Mouse (Mus musculus) embryo, embryonic 11.5 days (tissue): Measurements from ENCODE around the gene Mgat4b.

Experiments used
- DNase-seq: peaks from one replicate; pipeline ENCODE4 v3.0.0-alpha.2; 2012; ENCODE audit warnings: low read depth, low spot score

Mgat4b gene

DNA sequence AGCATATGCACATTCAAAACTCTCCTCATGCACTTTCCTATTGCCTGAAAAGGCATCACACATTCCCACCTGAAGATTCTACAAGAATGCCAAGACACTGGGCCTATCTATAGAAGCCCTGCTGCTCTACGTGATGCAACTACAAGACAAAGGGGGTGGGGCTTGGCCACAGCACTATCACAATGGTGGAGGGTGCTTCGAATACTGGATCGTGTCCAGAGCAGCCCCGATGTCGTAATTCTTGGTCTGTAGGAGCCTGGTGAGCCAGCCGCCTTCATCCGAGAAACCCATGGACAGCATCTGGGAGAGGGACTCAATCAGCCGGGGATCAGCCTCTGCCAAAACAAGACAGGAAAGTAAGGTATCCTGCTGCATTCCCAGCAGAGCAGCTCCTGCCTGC lies 10.1 kb upstream of the Mgat4b start:
- DNase-seq, result no peak

DNA sequence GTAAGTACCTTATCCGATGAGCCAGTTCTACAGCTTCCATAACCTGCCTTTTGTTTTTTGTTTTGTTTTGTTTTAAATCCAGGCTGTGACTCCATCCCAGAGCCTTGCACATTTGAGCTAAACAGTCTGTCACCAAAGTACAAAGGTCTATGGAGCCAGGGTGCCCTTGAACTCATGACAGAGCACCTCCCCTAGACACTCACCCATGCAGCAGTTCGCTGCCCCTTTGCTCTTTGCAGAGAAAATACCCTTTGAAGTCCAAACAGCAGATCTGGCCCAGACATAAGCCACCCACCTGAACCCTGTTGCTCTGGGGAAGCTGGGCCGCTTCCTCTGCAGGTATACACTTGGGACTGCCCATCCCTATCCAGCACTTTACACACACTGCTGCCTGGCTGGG lies 9.1 kb upstream of the Mgat4b start:
- no peak for DNase-seq

DNA sequence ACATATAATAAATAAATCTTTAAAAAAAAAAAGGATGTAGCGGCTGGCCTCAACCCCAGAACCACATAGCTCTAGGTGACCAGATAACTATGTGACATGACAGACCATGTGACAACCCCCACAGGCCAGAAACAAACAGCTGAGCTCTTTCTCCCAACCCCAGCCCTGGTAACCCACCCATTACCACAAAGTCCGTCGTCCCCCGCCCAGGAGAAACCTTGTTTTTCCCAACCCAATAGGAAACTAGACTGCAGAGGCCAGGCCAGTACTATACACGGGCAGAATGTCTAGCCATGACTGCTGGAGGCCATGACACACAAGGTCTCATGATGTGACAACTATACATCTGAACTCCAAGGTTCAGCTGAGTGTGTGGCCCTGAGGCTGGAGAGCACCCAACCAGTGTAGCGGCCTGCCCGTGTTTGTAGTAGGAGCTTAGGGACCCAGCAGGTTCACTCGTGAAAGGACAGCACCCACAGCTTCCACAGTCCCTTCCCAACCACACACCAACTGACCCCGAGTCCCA lies 7.3 kb upstream of the Mgat4b start:
- DNase-seq, result no peak

DNA sequence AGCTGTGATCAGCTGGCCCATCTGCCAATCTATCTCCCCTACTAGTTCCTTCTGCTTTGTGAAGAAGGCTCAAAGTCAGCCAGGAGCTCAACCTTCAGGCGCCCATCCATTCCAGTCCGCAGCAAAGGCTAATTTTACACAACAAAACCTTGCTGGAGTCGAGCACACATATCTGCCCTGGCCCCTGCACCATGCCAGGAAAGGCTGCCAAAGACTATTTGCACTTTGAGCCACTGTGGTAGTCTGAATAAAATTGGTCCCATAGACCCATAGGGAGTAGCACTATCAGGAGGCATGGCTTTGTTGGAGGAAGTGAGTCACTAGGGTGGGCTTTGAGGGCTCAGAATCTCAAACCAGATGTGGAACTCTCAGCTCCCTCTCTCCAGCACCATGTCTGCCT lies 5.3 kb upstream of the Mgat4b start:
- no peak for DNase-seq

DNA sequence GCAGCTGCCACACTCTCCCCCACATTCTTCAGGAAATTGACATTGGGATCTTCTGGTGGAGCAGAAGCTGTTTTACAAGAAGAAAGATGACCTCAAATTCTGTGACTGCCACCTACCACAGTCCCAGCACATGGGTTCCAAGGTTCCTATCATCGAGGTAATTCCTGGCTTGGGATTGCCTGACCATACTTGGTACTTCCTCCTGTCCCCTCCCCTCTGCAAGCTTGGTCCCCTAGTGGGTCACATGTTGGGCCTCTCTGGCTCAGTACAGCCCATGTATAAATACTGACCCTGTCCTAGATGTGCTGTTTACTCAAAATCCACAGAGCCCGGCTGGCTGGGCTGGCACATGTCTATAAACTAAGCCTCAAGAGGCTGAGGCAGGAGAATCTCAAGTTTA lies 4.7 kb upstream of the Mgat4b start:
- DNase-seq, result no peak

DNA sequence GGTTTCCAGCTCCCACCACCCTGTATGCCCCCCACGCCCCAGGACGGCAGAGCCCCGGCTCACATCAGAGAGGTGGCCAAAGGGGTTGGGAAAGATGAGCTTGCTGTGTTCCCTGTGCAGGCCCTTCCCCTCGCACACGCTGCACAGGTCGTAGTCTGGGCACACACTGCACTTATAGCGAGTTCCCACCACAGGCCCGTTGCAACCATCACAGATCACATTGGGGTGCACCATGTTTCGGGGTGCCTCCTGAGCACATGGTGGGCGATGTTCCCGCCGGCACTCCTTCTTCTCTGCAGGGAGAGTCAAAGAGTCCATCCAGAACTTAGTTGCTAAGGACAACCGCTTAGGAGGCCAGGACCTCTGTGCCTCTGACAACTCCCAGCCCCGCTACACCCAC lies 3.3 kb upstream of the Mgat4b start:
- DNase-seq, result no peak

DNA sequence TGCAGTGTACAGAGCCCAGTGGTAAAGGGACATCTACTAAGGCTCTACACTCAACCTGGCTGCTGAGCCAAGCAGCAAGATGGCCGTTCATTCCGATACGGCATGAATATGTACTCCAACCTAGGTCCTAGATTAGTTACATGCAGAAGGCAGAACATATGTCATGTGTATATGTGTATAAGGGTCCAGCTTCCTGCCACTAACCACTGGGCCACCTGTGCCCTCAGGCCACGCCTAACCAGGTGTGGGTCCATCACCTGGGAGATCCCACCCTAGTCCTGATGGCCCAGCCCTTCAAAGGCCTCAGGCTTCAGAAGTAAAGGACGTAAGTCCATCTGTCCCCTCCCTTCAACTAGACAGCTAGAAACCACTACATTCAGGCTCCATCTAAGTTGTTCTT lies 2.7 kb upstream of the Mgat4b start:
- no peak for DNase-seq

DNA sequence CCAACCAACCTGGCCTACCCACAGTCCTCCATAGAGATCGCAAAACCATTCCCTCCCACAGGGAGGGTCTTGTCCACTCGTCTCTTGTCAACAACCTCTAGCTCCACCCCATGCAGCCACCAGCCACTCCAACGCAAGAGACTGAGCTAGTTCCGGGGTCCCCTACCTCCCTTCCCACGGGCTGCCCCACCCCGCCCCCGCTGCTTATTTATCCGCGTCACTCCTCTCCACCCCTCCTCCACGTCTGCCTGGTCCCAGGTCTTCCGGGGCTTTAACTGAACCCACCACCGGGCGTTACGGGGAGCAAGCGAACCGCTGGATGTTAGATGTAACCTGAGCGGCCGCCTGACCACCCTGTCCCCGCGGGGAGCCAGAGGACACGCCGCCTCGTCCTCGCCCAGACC lies 587 bp upstream of the Mgat4b start:
- DNase-seq, result peak; percentile 81

DNA sequence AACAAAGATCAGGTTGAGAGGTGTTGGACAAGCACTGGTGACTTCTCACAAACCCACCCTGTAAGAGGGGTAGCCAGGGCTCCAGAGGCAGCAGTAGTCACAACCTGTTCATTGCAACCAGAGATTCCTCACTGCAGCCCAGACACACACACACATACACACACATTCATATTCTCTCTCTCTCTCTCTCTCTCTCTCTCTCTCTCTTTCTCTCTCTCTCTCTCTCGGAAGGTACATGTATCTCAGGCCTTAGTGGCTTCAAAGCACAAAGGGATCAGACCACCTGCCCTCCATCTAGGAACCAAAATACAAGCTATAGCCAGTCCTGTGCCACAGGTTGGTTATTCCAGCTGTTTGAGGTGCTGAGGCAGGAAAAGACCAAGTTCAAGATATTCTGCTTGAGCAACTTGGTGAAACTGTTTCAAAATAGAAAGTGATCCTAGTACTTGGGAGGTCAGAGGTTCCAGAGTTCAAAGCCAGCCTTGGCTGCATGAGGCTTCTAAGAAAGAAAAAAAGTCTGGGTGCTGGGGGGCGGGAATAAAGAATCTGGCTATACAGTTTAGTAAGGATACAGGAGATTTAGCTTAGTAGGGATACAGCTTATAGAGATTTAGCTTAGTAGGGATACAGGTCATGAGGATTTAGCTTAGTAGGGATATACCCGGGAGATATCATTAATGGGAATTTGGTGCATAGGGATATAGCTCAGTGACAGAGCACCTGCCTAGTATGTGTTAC lies 801 bp downstream of the Mgat4b start:
- no peak for DNase-seq

DNA sequence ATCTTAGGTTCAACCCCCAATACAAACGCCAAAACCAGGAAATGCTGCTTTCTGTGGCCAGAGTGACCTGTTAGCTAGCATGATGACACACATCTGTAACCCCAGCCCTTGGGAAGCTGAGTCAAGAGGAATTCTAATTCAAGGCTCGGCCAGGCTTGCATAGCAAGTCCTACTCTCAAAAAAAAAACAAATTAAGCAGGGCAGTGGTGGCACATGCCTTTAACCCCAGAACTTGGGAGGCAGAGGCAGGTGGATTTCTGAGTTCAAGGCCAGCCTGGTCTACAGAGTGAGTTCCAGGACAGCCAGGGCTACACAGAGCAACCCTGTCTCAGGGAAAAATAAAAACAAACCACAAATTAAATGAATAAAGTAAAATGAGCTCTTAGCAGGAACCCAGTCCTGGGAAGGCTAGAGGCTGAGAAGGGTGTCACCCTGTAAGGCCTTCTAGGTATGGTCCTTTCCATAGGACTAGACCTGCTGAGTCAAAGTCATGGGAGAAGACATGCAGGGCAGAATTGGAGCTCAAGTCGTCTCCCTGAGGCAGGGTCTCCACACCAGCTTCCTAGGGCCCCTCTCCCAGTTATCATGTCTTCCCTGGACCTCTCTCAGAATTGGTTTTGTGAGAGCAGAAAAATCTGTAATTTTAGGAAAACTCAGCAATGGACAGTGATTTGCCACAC lies 1.5 kb downstream of the Mgat4b start:
- DNase-seq, result no peak

DNA sequence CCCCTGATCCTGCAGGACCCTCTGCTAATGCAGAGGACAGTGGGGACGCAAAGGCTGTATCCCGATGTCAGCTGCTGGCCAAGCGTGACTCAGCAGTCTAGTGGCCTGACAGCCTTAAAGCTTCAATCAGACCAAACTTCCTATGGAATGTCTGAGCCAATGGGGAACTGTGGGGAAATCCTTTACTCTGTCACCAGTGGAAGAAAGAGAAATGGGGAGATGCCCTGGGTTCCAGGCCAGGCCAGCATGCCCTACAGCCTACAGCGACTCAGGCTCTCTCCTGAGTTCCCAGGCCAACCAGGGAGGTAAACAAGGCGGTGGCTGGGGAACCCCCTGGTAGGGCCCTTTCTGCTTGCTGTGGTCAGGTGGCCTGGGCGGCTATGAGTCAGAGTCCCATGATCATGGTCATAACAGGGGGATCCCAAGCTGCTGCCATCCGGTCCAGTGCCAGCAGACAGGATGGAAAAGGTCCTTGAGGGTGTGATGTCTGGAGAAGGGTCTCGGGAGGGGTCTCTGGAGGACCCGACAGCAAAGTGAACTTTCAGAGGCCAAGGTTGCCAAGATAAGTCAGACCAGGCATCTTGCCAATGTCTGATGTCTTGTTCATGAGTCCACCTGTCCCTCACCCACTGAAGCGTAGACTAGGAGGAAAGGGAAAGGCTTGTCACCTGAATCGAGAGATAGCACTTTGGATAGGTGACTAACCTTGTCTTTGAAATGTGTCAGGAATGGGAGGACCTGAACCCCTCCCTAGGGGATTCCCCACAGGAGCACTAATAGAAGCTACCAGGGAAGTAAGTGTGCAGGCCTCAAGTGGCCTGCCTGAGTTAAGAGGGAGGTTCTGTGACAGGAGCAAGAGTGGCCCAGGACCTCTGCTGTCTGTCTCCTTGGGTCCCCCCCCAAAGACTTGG lies 2.4 kb downstream of the Mgat4b start:
- no peak for DNase-seq

DNA sequence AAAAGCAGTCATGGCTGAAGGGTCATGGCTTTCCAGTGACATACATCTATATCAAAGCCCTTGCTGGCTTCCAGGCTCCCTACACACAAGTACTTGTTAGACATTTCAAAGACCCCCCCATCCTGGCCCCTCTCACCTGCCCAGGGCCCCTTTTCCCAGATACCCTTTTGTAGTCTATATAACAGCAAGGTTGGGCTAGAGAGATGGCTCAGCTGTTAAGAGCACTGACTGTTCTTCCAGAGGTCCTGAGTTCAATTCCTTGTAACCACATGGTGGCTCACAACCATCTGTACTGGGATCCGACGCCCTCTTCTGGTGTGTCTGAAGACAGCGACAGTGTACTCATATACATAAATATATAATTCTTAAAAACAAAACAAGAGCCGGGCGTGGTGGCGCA lies 3.9 kb downstream of the Mgat4b start:
- no peak for DNase-seq

DNA sequence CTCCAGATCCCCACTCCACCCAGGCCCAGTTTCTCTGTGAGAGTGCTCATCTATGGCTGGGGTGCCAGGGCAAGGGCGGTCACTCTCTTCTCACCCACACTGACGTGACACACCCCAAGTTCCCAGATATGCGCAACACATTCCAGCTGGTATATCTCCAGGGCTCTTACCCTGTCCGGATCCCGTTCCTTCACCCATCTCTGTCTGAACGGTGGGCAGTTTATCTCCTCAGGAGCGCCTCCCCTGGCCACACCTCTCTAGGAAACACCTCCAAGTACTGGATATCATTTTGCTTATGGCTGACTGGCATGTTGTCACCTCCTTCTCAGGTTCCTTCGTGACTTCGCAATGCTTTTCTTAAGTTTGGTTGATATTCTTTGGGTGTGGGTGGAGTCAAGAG lies 4.9 kb downstream of the Mgat4b start:
- DNase-seq, result no peak

DNA sequence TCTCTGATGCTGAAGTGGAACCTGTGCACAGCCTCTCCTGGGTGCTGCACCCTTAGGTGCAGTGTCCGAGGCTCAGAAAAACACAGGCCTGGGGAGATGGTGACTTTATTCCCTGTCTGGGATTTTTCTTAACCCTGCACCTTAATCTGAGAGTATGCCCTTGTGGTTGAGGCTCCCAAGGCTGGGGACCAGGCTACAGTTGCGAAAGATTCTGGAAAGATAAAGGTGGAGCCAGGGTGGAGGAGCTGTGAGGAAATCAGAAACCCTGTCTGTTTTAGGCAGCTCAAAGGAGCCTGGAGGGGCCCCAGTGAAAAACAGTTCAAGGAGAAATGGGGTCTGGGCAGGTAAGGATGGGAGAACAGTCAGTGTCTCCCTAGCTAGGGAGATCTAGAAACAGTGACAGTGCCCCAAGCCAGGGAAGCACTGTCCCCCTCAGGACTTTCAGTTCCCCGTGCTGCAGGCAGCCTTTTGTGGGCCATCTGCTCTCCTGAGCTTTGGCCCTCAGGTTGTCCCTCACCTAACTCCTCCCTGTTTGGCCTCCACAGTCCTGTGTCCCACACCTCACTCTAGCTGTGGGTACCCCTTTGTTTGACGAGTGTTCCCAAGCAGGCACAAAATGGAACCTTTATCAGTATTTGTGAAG lies 6.2 kb downstream of the Mgat4b start:
- DNase-seq, result no peak

DNA sequence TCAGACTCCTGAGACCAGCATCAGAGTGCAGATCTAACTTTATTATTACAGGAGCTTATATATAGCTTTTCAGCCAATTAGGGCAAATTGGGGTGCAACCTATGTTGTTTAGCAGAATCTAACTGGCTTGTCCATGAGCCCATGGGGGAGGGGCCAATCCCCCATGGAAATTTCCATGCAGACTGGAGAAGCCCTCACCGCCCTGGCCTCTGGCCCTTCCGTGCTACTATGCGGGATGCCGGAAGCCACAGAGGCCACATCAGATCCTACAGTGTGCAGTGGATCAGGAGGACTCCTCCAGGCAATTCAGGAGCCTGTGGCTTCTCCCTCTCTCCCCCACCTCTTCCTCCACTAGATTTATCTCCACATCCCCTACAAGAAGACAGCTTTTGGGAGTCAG lies 7.1 kb downstream of the Mgat4b start:
- no peak for DNase-seq

DNA sequence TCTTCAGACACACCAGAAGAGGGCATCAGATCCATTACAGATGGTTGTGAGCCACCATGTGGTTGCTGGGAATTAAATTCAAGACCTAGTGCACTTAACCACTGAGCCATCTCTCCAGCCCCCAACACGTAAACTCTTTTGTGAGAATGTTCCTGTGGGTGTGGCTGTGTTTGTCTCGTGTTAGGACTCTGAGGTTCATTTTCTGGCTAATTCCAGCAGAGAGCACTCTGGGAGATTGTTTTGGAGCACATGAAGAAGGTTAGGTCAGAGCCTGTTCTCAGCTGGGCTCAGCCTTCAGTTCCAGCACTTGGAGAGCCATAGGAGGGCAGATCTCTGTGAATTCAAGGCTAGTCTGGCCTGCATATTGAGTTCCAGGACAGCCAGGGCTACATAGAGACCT lies 9.1 kb downstream of the Mgat4b start:
- DNase-seq, result no peak

DNA sequence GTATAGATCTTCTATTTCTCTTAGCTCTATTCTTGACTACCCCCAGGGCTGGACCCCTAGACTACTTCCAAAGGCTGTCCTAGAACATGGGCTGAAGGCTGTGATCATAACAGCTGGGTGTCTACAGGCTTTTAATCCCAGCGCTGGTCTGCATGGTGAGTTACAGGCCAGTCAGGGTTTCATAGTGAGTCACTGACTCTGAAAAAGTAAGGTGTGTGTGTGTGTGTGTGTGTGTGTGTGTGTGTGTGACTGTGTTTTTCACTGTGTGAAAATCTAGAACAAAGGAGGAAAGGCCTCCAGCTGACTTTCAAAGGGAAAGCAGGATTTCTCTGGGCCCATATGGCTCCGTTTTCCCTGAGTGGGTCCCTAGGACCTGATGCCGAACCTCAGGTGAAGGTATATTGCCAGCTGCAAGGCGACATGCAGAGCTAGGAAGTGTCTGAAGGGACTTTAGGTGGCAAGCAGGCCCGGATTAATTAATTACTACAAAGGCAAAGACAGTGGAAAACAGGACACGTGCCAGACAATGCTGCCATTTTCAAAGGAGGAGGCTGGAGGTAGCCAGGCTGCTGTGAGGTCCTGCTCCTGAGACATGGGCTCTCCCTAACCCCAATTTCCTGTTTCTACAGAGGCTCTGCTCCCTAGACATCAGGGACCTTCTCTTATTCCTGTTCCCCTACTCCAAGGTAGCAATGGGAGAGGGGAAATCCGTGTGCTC lies 12.0 kb downstream of the Mgat4b start:
- no peak for DNase-seq

DNA sequence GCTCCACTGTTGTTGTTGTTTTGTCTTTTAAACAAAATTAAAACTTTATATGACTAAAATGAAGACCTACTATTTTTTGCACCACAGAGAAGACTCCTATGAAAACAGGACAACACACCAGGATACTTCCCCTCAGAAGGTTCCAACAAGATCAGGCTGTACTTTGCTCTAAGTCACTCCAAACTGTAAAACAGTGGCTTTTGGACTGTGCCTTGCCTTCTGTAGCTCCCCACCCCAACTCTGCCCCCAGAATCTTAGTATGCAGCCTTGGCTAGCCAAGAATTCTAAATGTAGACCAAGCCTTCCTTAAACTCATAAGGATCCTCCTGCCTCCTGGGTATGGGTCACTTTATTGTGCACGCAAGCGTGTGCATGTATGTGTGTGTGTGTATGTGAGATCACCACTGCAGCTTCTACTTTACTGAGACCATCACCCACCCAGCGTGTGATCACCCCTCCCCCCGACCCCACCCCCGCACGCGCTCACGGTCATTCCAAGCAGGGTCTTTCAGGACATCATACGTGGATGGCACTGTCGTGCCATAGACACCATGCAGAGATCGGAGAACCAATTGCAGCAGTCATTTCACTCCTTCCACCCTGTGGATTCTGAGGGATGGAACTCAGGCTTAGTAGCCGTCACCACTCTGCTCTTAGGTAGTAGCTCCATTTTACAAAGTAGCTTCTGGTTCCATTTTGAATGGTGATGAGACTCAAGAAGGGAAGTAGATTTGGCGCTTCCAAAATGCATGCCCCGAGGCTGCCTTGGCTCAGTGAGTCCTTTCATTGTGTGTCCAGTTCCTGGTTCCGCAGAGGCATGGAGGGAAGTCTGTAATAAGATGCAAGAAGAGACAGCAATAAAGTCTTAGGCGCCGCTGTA lies 13.3 kb downstream of the Mgat4b start:
- no peak for DNase-seq

DNA sequence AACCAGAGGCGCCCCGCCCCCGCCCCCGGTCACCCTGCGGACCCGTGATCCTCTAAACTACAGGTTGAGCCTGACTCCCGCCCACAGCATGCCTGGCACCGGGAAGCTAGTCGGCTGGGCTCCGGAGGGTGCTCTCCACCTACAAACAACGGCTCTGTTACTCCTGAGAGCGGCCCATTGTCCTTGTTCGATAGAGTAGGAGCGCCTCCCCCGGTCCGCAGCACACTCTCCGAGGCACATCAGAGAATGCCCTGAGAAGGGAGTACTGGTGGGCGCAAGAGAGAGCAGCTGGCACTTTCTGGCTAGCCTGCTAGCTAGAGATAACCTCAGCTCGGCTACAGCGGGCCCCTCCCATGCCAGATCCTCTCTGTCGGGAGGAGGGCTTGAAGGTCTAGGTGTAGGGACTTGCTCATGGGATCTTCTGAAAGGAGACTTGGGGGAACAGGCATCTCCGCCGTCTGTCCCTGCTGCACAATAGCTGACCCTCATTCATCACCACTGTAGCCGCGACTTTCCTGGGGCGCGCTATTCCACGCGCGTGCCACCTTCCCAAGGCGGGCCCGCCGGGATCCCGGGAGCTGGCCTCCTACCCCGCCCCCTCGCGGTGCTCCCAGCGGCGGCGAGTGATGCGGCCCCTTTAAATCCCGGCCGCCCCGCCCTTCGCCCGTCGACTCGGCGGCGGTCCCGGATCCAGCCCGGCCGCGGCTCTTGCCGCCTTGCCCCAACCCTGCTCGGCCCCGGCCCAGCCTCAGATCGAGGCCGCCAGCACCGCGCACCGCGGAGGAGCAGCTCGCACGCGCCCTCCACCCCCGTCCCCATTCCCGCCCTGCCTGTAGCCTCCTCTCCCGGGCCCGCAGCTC lies 14.2 kb downstream of the Mgat4b start:
- DNase-seq, result peak; percentile 56
